23 mouse cellular contexts compared by ENCODE assay signal in the genomic region with DNA sequence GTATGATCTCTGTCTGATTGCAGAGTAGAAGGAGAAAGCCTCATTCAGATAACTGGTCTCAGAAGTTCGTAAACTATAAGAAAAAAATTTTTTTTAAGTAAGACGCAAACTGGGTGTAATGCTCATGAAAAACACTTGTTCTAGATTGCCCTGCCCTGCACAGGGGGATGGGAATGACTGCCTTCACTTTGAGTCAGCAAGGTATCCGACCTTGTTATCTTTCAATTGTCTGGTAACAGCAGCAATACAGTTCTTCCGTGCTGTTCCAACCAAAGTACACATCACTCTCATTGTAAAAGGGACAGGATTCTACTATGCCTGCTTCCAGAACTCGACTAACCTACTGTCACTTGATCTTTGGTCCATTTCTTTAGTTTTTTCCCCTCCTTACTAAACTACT. TPM values are rescaled to one million over a fixed set of nuclear protein-coding genes. Genes with fewer than 3 reads are reported as not detected.
DNase-seq lines count a peak whose midpoint lies in the region; ATAC-seq and TF ChIP-seq lines count a peak whose summit lies in the region.
"Had no signal": no experiment of that assay in that cellular context is flagged by ENCODE, and none has a peak within 500 bp of the region (broad histone marks: within the 10 kb centered on the region; RNA-seq: fewer than 3 reads in every experiment).

No protein-coding gene starts in this region.

- peak; percentile 69 for ATAC-seq in intestine, embryonic 15.5 days
- ATAC-seq in intestine, embryonic 16.5 days = peak; percentile 85
- peak; percentile 74 for ATAC-seq in intestine, postnatal 0 days
- no peak for ATAC-seq in frontal cortex, adult (ENCODE audit: low TSS enrichment)
- no peak for ATAC-seq in neural tube, embryonic 15.5 days (ENCODE audit: low FRiP score)
- no peak for ATAC-seq in stomach, postnatal 0 days (ENCODE audit: low FRiP score, low TSS enrichment)
- ATAC-seq: activated CD4-positive, CD25-positive, alpha-beta regulatory T cell, adult 4 months; CD4-positive, CD25-positive, alpha-beta regulatory T cell, adult 4 months; Patski had no signal

- H3K9me3 ChIP-seq in intestine, embryonic 15.5 days = no peaks in the 10 kb centered on the region
- no peaks in the 10 kb centered on the region for H3K9me3 ChIP-seq in intestine, embryonic 16.5 days (ENCODE audit: control insufficient read depth, low read length)
- H3K9me3 ChIP-seq in intestine, postnatal 0 days (ENCODE audit: control insufficient read depth) = no peaks in the 10 kb centered on the region
- H3K9me3 ChIP-seq in neural tube, embryonic 15.5 days (replicated peaks) = no peaks in the 10 kb centered on the region
- no peaks in the 10 kb centered on the region for H3K9me3 ChIP-seq in stomach, postnatal 0 days (ENCODE audit: control insufficient read depth, low read length)
- H3K9me3 ChIP-seq: G1E had no signal

- TF ChIP-seq CTCF in intestine, postnatal 0 days (IDR thresholded peaks at IDR 0.05; ENCODE audit: low read depth) = no peak
- TF ChIP-seq CTCF in stomach, postnatal 0 days (IDR thresholded peaks at IDR 0.05; ENCODE audit: low read depth) = no peak

- peak; percentile 3 for DNase-seq in R1 (ENCODE audit: low read depth, low spot score)
- no peak for DNase-seq in adrenal gland, postnatal 25 days
- DNase-seq in stomach, postnatal 0 days (ENCODE audit: low spot score) = no peak
- DNase-seq: adrenal gland, adult 2 months; adrenal gland, adult 8-10 months; adrenal gland, postnatal 10 days; adrenal gland, postnatal 14 days; adrenal gland, postnatal 36 days; B cell, adult 2 months; cerebellum, adult 11 months; cerebellum, adult 11-12 months; cerebellum, adult 18-20 months; cerebellum, adult 2 months had no signal

- no peak for TF ChIP-seq EP300 in stomach, postnatal 0 days (optimal IDR thresholded peaks at IDR 0.05)

- H3K27me3 ChIP-seq in intestine, embryonic 15.5 days (replicated peaks) = no peaks in the 10 kb centered on the region
- H3K27me3 ChIP-seq in intestine, embryonic 16.5 days (replicated peaks; ENCODE audit: control insufficient read depth, insufficient read depth, low read length) = no peaks in the 10 kb centered on the region
- H3K27me3 ChIP-seq in intestine, postnatal 0 days (replicated peaks; ENCODE audit: control insufficient read depth, insufficient read depth, low read length) = no peaks in the 10 kb centered on the region
- H3K27me3 ChIP-seq in neural tube, embryonic 15.5 days (replicated peaks) = no peaks in the 10 kb centered on the region
- no peaks in the 10 kb centered on the region for H3K27me3 ChIP-seq in stomach, postnatal 0 days (ENCODE audit: control insufficient read depth, insufficient read depth, low read length)
- H3K27me3 ChIP-seq: CH12.LX, Patski had no signal

- peaks cover 3% of the 10 kb centered on the region; the same call in 1 of the 2 replicates for H3K36me3 ChIP-seq in intestine, embryonic 15.5 days
- no peaks in the 10 kb centered on the region for H3K36me3 ChIP-seq in intestine, embryonic 16.5 days (ENCODE audit: control insufficient read depth, insufficient read depth, low read length)
- peaks cover 22% of the 10 kb centered on the region for H3K36me3 ChIP-seq in intestine, postnatal 0 days (ENCODE audit: control insufficient read depth, insufficient read depth)
- peaks cover 57% of the 10 kb centered on the region for H3K36me3 ChIP-seq in neural tube, embryonic 15.5 days
- no peaks in the 10 kb centered on the region for H3K36me3 ChIP-seq in stomach, postnatal 0 days (ENCODE audit: control insufficient read depth, insufficient read depth, low read length)

- no peak overlapping the region for H3K4me2 ChIP-seq in intestine, embryonic 15.5 days (replicated peaks)
- no peak overlapping the region for H3K4me2 ChIP-seq in intestine, embryonic 16.5 days (ENCODE audit: low read depth, low read length)
- H3K4me2 ChIP-seq in intestine, postnatal 0 days (replicated peaks; ENCODE audit: low read depth) = no peak overlapping the region
- no peak overlapping the region for H3K4me2 ChIP-seq in neural tube, embryonic 15.5 days
- H3K4me2 ChIP-seq in stomach, postnatal 0 days (replicated peaks; ENCODE audit: low read depth) = no peak overlapping the region

- no peaks in the 10 kb centered on the region for H3K4me1 ChIP-seq in intestine, embryonic 15.5 days (replicated peaks)
- H3K4me1 ChIP-seq in intestine, embryonic 16.5 days (ENCODE audit: control insufficient read depth, insufficient read depth, low read length) = no peaks in the 10 kb centered on the region
- H3K4me1 ChIP-seq in intestine, postnatal 0 days (replicated peaks; ENCODE audit: control insufficient read depth, insufficient read depth, low read length) = no peaks in the 10 kb centered on the region
- no peaks in the 10 kb centered on the region for H3K4me1 ChIP-seq in neural tube, embryonic 15.5 days
- no peaks in the 10 kb centered on the region for H3K4me1 ChIP-seq in stomach, postnatal 0 days (replicated peaks; ENCODE audit: control insufficient read depth, insufficient read depth)

- H3K4me3 ChIP-seq in intestine, embryonic 15.5 days (replicated peaks) = no peak overlapping the region
- H3K4me3 ChIP-seq in intestine, embryonic 16.5 days (ENCODE audit: low read length) = no peak overlapping the region
- no peak overlapping the region for H3K4me3 ChIP-seq in intestine, postnatal 0 days (ENCODE audit: low read depth, low read length)
- no peak overlapping the region for H3K4me3 ChIP-seq in neural tube, embryonic 15.5 days (replicated peaks)
- H3K4me3 ChIP-seq in stomach, postnatal 0 days (ENCODE audit: low read depth, low read length) = no peak overlapping the region

- WGBS in intestine, embryonic 15.5 days = 61% methylated on average over 5 of the region's 5 CpGs
- WGBS in intestine, embryonic 16.5 days = 63% methylated on average over 5 of the region's 5 CpGs
- WGBS in intestine, postnatal 0 days = 40% methylated on average over 5 of the region's 5 CpGs
- 93% methylated on average over 5 of the region's 5 CpGs for WGBS in neural tube, embryonic 15.5 days
- WGBS in stomach, postnatal 0 days = 82% methylated on average over 5 of the region's 5 CpGs

- H3K9ac ChIP-seq in intestine, embryonic 15.5 days = no peak overlapping the region
- no peak overlapping the region for H3K9ac ChIP-seq in intestine, embryonic 16.5 days (ENCODE audit: low read depth, low read length)
- no peak overlapping the region for H3K9ac ChIP-seq in intestine, postnatal 0 days (ENCODE audit: low read depth, low read length)
- H3K9ac ChIP-seq in neural tube, embryonic 15.5 days (replicated peaks) = no peak overlapping the region
- H3K9ac ChIP-seq in stomach, postnatal 0 days (ENCODE audit: low read length) = no peak overlapping the region

- H3K27ac ChIP-seq in intestine, embryonic 15.5 days = no peak overlapping the region
- H3K27ac ChIP-seq in intestine, embryonic 16.5 days (ENCODE audit: low read length) = no peak overlapping the region
- no peak overlapping the region for H3K27ac ChIP-seq in intestine, postnatal 0 days (ENCODE audit: low read depth, low read length)
- H3K27ac ChIP-seq in neural tube, embryonic 15.5 days (replicated peaks) = no peak overlapping the region
- no peak overlapping the region for H3K27ac ChIP-seq in stomach, postnatal 0 days (replicated peaks)

RNA-seq across cellular contexts. Expression of gene Golga1, which starts 55.8 kb away (rescaled TPM):
- polyA plus RNA-seq in intestine, embryonic 15.5 days (2015; fragmentation: Nextera tagmentation; extraction: Ambion mirVana) = 28.5 and 28.9 TPM in 2 replicates
- polyA plus RNA-seq in intestine, embryonic 16.5 days (2015; fragmentation: Nextera tagmentation; extraction: Ambion mirVana) = 29.9 and 30.4 TPM in 2 replicates
- polyA plus RNA-seq in intestine, postnatal 0 days (2015; fragmentation: Nextera tagmentation; extraction: Ambion mirVana) = 26.7 and 31.5 TPM in 2 replicates
- total RNA-seq in adrenal gland, postnatal 25 days (2021) = 32.8 and 38.5 TPM in 2 replicates
- 27.9 and 28.9 TPM in 2 replicates for polyA plus RNA-seq in neural tube, embryonic 15.5 days (2015; fragmentation: Nextera tagmentation; extraction: Ambion mirVana)
- polyA plus RNA-seq in stomach, postnatal 0 days (2015; fragmentation: Nextera tagmentation; extraction: Ambion mirVana) = 20.7 and 22.0 TPM in 2 replicates

Comparison
In these comparisons a context has a peak if more than half of its experiments do, and no peak if none do; other contexts are left out.
1. ATAC-seq: peak in intestine, embryonic 15.5 days (single experiment), intestine, embryonic 16.5 days (single experiment) and intestine, postnatal 0 days (single experiment); none in frontal cortex, adult (single experiment), neural tube, embryonic 15.5 days (single experiment) and stomach, postnatal 0 days (single experiment).